Mouse (Mus musculus) gastrocnemius, postnatal 10 days (tissue): Measurements from ENCODE around the gene Pramel6. TPM values are rescaled to one million over a fixed set of nuclear protein-coding genes. Genes with fewer than 3 reads are reported as not detected.
"Not testable (repeated sequence)": the region's sequence is repeated elsewhere in the genome, so short reads cannot be mapped to it uniquely, and the experiment has no call there.

ENCODE experiments used
- DNase-seq: peaks from one replicate; pipeline ENCODE4 v3.0.0; 2021; ENCODE audit warnings: mixed read lengths
- long read RNA-seq, 2 experiments: library from polyadenylated mRNA; stranded (forward); transcript quantifications; one replicate each; pipeline ENCODE4 v2.0.0; 2021
- total RNA-seq, 2 experiments: library from RNA; stranded (reverse); gene quantifications; 2 replicates each; pipeline ENCODE4 v1.2.3; 2021

Gene Pramel6
- total RNA-seq, result not detected
- long read RNA-seq, experiment 1, result 0 reads
- long read RNA-seq, experiment 2, result 0 reads

DNA sequence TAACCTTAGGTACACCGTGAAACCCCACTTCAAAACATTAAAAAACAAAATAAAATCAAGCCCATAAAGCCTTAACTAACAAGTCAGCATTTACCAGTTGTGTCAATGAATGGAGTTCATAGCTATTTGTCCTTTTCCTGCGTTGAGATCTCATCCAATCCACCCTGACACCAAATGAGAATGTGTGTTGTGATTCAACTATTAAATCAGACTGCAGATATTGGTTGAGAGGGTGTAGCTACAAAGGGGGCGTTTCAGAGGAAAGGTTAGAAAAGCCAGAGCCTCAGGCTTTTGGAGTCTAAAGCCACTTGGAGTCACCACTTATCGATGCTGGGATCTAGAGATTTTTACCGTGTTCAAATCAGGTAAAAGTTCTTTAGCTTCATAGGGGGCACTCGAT, at the start of gene Pramel6:
Gene Pramel6 (plus strand): TSS at position 301 of the 400 bp plus-strand sequence.
- DNase-seq, result no peak

DNA sequence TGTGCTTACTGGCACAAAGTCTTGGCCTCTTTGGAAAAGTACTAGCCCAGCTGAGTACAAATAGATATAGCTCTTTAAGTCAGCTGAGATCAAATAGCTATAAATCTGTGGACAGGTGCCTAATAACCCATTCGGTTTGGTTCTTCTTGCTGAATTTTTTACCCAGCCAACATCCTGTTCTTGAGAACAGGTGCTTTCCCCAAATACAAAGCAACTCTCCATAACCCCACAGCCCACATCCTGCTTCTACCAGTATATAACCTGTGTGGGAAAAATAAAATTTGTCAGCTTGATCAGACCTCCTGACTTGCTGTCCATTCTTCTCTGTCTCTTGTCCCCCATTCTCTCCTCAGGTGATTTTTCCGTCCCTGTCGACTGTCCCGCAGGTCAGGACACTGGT, 44.6 kb upstream of the Pramel6 start:
- DNase-seq, result no peak

DNA sequence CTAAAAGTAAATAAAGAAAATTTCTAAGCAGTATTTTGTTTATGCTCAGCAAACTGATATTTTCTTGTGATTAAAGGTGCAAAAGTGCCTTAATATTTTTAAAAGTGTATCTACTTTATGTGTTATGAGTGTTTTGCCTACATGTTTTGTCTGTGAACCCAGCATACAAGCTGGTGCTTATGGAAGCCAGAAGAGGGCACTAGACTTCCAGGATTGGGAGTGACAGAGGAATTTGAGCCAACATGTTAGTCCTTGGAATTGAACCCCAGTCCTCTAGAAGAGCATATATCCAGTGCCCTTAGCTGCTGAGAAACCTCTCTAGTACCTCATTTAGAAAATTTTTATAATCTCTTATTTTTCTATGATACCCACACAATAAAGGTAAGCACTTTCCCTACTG, 26.2 kb upstream of the Pramel6 start:
- DNase-seq, result no peak

DNA sequence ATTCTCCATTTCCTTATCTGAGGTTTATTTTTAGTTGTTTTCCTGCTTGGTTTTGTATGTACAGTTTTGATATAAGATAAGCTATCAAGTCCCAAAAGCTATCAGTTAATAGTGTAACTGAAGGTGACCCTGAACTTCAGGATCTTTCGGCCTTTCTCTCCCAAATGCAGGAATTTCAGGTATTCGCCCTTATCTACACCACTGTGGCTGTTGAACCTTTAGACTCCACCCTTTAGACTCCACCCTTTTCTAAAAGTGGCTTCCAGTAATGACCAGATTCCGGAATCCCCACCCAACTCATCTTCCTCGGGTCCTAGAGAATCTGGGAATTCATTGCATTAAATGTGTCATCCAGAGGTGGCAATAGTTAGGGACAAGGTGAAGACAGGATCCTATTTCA, 25.2 kb upstream of the Pramel6 start:
- DNase-seq, result no peak

DNA sequence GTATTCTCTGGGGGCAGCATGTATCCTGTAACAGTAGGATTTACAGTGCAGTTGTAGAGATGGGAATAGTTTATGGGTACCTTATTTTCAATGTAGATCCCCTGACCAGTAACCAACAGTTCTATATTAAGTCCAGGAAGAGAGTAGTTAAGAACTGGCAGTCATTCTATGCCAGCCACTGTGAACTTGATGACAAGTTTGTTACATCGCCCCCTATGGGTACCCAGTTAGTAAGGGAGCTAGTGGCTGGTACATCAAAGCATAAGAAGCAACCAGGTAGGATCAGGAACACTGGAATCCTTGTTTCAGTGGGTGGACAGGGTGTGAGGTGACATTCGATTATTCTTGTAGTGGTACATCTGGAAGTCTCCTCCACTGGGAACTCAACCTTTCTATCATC, 24.1 kb upstream of the Pramel6 start:
- no peak for DNase-seq

DNA sequence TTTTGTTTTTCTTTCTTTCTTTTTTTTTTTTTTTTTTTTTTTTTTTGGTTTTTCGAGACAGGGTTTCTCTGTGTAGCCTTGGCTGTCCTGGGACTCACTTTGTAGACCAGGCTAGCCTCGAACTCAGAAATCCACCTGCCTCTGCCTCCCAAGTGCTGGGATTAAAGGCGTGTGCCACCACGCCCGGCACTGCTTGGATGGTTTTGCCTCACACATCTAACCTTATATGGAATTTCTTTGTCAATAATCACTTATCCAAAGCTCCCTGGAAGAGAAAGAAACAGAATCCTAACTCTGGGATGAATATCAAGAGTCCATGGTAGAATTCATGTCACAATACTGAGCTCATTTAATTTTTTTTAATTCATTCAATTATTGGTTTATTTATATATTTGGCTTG, 9.4 kb upstream of the Pramel6 start, which contains the start of gene Pramel7:
Gene Pramel7 (minus strand): TSS at position 101 of the 400 bp plus-strand sequence.
- not testable (repeated sequence) for DNase-seq

DNA sequence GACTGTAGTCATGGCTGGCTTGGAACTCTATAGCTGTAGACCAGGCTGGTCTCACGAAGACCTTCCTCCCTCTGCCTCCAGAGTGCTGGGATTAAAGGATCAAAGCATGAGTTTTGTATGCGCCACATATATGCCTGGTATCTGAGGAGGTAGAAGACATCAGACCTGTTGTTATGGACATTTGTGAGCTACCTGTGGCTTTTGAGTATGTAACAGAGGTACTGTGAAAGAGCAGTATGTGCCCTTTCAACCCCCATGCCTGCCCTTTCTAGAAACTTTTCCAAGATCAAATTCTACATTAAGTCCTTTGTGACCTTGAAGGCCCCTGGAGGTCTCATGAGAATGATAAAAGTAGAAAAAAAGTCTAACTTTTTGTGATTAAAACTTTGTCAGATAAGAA, 8.7 kb downstream of the Pramel6 start:
- no peak for DNase-seq

DNA sequence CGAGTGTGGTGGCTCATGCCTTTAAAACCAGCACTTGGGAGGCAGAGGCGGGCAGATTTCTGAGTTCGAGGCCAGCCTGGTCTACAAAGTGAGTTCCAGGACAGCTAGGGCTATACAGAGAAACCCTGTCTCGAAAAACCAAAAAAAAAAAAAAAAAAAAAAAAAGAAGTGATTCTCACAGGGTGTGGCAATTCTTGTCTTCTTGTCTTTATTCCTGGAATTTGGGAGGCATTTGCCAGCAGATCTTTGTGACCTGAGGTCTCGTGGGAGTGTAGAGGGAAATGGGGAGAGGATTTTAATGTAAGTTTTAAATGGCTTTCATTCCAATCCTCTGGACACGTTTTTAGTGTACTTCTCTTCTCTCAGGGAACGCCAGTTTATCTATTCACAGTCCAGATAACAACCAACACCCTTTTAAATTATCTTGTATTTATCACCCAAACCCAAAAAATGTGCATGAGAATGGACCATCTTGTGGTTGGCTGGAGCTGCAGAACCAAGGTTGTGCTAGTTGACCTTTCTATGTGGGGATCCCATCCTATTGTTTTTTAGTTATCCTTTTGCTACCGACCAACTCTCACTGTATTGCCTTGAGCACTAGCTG, 9.2 kb downstream of the Pramel6 start:
- DNase-seq, result no peak

DNA sequence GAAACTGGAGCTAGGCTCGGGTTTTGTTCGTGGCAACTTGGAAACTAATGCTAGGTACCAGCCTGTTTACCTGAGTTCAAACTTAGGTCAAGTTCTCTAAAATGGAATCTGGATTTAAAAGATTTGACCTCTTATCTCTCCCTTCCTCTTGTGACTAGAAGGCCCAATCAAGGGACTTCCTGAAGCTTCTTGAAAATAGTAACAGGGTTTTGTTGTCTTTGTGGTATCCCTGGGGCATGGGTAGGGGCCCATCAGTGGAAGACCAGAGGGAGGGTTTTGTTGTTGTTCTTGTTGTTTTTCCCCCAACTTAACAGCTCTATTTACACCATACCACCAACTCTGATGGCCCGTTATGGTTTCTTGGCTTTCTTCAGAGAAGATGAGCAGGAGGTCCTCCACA, 10.2 kb downstream of the Pramel6 start:
- DNase-seq, result no peak

DNA sequence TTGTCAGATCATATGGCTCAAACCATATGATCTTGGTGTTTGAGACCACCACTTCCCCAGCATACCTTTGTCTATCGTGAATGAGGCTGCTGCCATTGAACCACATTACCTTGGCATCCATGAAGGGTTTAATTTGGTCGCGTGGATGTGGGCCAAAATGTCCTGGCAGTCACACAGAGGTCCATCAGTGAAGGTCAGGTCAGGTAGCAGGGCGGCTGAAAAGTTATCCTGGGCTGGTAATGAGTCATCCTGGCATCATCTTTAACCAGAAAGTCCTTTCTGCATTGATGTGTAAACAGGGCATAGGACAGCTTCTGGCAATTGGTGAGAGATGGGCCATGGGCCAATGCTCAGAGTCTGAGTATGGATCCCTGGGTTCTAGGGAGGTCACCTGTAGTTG, 14.3 kb downstream of the Pramel6 start:
- DNase-seq, result no peak

DNA sequence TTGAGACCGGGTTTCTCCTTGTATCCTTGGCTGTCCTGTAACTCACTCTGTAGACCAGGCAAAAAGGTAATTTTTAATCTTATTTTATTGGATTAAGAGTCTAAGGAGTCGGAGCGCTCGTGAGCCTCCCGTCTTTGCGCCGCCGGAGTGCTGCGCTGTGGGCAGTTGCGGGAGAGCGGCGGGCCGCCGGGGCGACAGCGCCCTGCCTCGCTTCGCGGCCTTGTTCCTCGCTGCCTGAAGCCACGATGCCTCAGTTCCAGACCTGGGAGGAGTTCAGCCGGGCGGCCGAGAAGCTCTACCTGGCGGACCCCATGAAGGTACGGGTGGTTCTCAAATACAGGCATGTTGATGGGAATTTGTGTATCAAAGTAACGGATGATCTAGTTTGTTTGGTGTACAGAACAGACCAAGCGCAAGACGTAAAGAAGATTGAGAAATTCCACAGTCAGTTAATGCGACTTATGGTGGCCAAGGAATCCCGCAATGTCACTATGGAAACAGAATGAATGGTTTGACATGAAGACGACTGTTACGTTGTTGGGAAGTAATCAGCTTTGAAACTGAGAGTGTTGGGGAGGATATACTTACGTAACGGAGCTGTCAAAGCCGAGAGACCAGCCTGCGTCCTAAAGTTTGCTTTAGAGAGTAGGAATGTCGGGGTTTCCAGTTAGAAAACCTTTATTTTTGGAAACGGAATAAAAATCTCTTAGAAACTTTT, 19.7 kb downstream of the Pramel6 start:
- not testable (repeated sequence) for DNase-seq

DNA sequence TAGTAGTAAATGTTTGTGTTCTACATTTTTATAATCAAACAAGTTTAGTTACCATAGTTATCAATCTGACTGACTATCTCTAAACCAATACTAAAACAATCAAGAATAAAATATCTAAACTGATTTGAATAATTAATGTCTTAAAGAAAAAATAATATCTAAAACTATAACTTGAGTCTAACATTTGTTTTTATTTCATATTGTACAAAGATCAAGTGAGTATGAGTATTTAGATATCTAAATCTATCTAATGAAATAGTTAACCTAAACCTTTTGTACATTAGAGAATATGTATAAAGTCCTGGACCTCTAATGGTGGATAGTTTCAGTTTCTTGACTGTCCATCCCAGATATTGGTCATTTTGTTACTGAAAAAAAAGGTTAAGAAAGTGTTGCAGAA, 25.1 kb downstream of the Pramel6 start, which contains the start of gene Olfr153:
Gene Olfr153 (plus strand): TSS at position 301 of the 400 bp plus-strand sequence.
- DNase-seq, result no peak

DNA sequence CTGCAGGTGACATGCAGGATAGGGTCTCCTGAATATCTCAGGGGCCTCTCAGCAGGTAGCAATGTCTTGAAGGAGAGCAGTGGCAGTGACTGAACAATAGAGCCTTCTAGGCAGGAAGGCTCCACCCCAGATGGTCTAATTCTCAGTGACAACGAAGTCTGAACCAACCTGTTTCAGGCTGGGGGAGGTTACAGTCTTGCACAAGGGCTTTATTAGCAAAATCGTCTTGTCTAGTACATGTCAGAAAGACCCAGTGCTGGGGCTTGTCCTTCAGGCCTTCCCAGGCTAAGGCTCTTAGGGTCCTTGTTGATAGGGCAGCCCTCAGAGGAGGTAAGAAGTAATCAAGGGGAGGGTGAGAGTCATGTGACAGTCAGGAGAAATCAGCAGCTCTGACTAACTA, 28.5 kb downstream of the Pramel6 start:
- DNase-seq, result no peak

DNA sequence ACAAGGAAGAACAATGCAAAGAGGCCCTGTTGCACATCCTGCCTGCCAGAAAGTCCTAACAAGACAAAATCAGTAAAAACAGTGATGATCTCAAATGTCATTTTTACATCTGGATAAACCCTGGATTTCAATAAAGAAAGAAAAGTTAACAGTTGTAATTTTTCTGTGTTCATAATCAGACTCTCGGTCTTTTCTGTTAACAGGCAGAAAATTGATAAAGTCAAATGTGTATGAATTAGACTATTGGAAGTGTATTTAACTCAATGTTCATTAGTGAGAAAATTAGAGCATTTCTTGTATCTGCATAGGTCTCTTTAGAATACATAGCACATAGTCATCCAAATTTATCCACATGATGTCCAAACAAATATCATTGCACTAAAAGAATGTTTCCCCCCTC, 39.1 kb downstream of the Pramel6 start, which contains the start of gene Olfr1128:
Gene Olfr1128 (minus strand): TSS at position 101 of the 400 bp plus-strand sequence.
- no peak for DNase-seq

Other genes starting within 250 kb of the Pramel6 start
- not detected for gene Olfr1116, start 239.0 kb upstream of the Pramel6 start, total RNA-seq
- not detected for gene Olfr1118, start 199.0 kb upstream of the Pramel6 start, total RNA-seq
- not detected for gene Olfr1120, start 151.8 kb upstream of the Pramel6 start, total RNA-seq
- not detected for gene Olfr1121, start 136.7 kb upstream of the Pramel6 start, total RNA-seq
- gene Olfr1122, start 120.7 kb upstream of the Pramel6 start, total RNA-seq, result not detected
- gene Olfr1123, start 89.9 kb upstream of the Pramel6 start, total RNA-seq, result not detected
- not detected for gene Olfr1124, start 76.3 kb upstream of the Pramel6 start, total RNA-seq
- not detected for gene Olfr1126, start 52.6 kb upstream of the Pramel6 start, total RNA-seq
- not detected for gene Pramel7, start 9.5 kb upstream of the Pramel6 start, total RNA-seq
- gene Olfr153, start 25.2 kb downstream of the Pramel6 start, total RNA-seq, result not detected
- not detected for gene Olfr1128, start 39.0 kb downstream of the Pramel6 start, total RNA-seq
- gene Olfr1129, start 67.3 kb downstream of the Pramel6 start, total RNA-seq, result not detected
- gene Olfr1130, start 99.6 kb downstream of the Pramel6 start, total RNA-seq, result not detected
- not detected for gene Olfr1131, start 120.5 kb downstream of the Pramel6 start, total RNA-seq
- not detected for gene Olfr1132, start 131.0 kb downstream of the Pramel6 start, total RNA-seq
- not detected for gene Olfr1133, start 140.8 kb downstream of the Pramel6 start, total RNA-seq
- gene Olfr1134, start 151.9 kb downstream of the Pramel6 start, total RNA-seq, result not detected
- gene Olfr1135, start 167.1 kb downstream of the Pramel6 start, total RNA-seq, result not detected
- gene Olfr1136, start 187.4 kb downstream of the Pramel6 start, total RNA-seq, result not detected
- not detected for gene Olfr1137, start 206.6 kb downstream of the Pramel6 start, total RNA-seq
- gene Olfr1138, start 233.4 kb downstream of the Pramel6 start, total RNA-seq, result not detected
- gene Olfr1140, start 237.2 kb downstream of the Pramel6 start, total RNA-seq, result not detected
- gene Olfr1141, start 247.4 kb downstream of the Pramel6 start, total RNA-seq, result not detected